Mouse (Mus musculus) megakaryocyte, embryonic 14.5 days (primary cell): ENCODE measurements at regions not wholly inside any gene's neighbourhood (a gene's known extent, or its start where the extent isn't known, plus 50 kb on each side); places are given as distances from the start of the nearest gene placed in this dataset.

ENCODE experiments used
- FLI1 ChIP-seq: IDR thresholded peaks from 2 replicates; pipeline ENCODE4 v1.6.1; 2012; ENCODE audit warnings: low read length, inconsistent platforms, mixed read lengths
- GATA1 ChIP-seq: IDR thresholded peaks from 3 replicates; pipeline ENCODE4 v1.6.1; 2012; ENCODE audit warnings: mixed read lengths, low read length, inconsistent platforms, borderline replicate concordance

DNA sequence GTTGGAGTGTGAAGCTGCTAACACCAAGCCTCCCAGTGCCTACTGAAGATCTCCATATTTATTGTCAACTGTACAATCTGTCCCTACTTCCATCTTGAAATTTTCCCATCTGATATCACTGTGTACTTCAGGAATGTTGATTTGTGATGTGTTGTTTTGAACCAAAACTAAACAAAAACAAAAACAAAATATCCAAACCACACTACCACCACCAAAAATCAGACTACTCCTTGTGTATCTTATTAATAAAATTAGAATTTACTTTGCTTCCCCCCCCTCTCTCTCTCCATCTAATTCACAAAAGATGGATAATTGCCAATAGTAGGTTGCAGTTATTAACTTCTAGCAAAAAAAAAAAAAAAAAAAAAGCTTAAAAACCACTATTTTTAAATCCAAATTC lies 166.5 kb upstream of the Tmem161b start:
- TF ChIP-seq GATA1: no peak
- TF ChIP-seq FLI1: no peak
